In the genomic region with DNA sequence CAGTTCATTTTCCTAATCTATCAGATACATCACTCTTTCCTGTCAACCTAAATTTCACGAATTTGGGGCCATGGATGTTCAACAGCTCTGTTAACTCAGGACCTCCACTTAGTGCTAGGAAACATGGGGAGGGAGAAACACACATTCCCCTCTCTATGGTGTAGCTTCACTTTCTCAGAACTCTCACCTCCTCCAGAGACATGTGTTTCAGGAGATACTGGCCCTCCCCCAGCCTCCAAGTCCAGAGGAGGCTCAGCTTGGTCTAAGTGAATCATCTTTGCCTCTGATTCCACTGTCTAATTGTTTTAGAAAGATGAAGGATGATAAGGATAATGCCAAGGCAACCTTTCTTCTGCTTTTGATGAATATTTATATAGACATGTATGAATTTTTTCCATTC, we compare ENCODE assay signal across 11 mouse cellular contexts.
"Had no signal": no experiment of that assay in that cellular context is flagged by ENCODE, and none has a peak within 500 bp of the region (broad histone marks: within the 10 kb centered on the region; RNA-seq: fewer than 3 reads in every experiment).

No protein-coding gene starts in this region.

- H3K27ac ChIP-seq: kidney, postnatal 0 days; limb, embryonic 13.5 days; liver, embryonic 14.5 days; midbrain, embryonic 12.5 days; neural tube, embryonic 13.5 days; stomach, embryonic 15.5 days had no signal

- H3K9ac ChIP-seq: limb, embryonic 13.5 days; liver, embryonic 14.5 days; midbrain, embryonic 12.5 days; neural tube, embryonic 13.5 days; stomach, embryonic 15.5 days had no signal

- H3K4me2 ChIP-seq: limb, embryonic 13.5 days; midbrain, embryonic 12.5 days; neural tube, embryonic 13.5 days; stomach, embryonic 15.5 days had no signal

- H3K36me3 ChIP-seq: limb, embryonic 13.5 days; midbrain, embryonic 12.5 days; neural tube, embryonic 13.5 days; stomach, embryonic 15.5 days had no signal

- H3K9me3 ChIP-seq: limb, embryonic 13.5 days; midbrain, embryonic 12.5 days; neural tube, embryonic 13.5 days; stomach, embryonic 15.5 days had no signal

- H3K4me1 ChIP-seq: limb, embryonic 13.5 days; midbrain, embryonic 12.5 days; stomach, embryonic 15.5 days had no signal

- DNase-seq: kidney, adult 8-10 months; kidney, postnatal 36 days; lung, adult 18-20 months had no signal

- ATAC-seq: intestine, postnatal 0 days; midbrain, embryonic 16.5 days had no signal

- H3K4me3 ChIP-seq: limb, embryonic 13.5 days; midbrain, embryonic 12.5 days; neural tube, embryonic 13.5 days; stomach, embryonic 15.5 days had no signal

- H3K27me3 ChIP-seq: limb, embryonic 13.5 days; midbrain, embryonic 12.5 days; neural tube, embryonic 13.5 days; stomach, embryonic 15.5 days had no signal
